Mouse (Mus musculus) limb, embryonic 10.5 days (tissue): ENCODE measurements around the gene Rfxank. TPM values are rescaled to one million over a fixed set of nuclear protein-coding genes. Genes with fewer than 3 reads are reported as not detected.

Experiments
- DNase-seq: peaks from one replicate; pipeline ENCODE4 v3.0.0-alpha.2; 2017; ENCODE audit warnings: low spot score
- H3K27ac ChIP-seq: fragments of 300-500 bp; sonication (generic); 2 replicates; pipeline ENCODE4 v1.5.1; 2016; ENCODE audit warnings: mild to moderate bottlenecking
- H3K27me3 ChIP-seq: fragments of 300-500 bp; sonication (generic); 2 replicates; pipeline ENCODE4 v1.6.1; 2016; ENCODE audit warnings: low read depth, mild to moderate bottlenecking; ENCODE audit not compliant: poor library complexity, severe bottlenecking
- H3K36me3 ChIP-seq: fragments of 300-500 bp; sonication (generic); 2 replicates; pipeline ENCODE4 v1.6.1; 2016; ENCODE audit warnings: mild to moderate bottlenecking, moderate library complexity
- H3K4me1 ChIP-seq: fragments of 300-500 bp; sonication (generic); 2 replicates; pipeline ENCODE4 v1.6.1; 2016
- H3K4me3 ChIP-seq: fragments of 300-500 bp; sonication (generic); 2 replicates; pipeline ENCODE4 v1.5.1; 2016; ENCODE audit warnings: mild to moderate bottlenecking, moderate library complexity
- H3K9me3 ChIP-seq: fragments of 300-500 bp; sonication (generic); replicated peaks from 2 replicates; pipeline ENCODE4 v1.6.1; 2016; ENCODE audit warnings: mild to moderate bottlenecking
- WGBS: fragments of 180-500 bp; shearing (Covaris S2); methylation state at CpG from one replicate; pipeline ENCODE4 v1.1.7; 2016; 5-methylcytosine and 5-hydroxymethylcytosine counted together
- polyA plus RNA-seq: library from polyadenylated mRNA; unstranded; fragments of >200 nt; fragmentation: Nextera tagmentation; extraction: Ambion mirVana; gene quantifications from 2 replicates; pipeline ENCODE4 v1.2.1, GENCODE M21; 2016

Gene Rfxank
- polyA plus RNA-seq, 1 experiment from 2014 or later, result 27.9 TPM

- Histone ChIP-seq H3K27me3 (no peaks in the 10 kb centered on the region), H3K36me3 (peaks cover 58% of the 10 kb centered on the region), H3K27ac (no peak overlapping the region), H3K4me3 (no peak overlapping the region), H3K4me1 (peaks cover 24% of the 10 kb centered on the region), H3K9me3 (no peaks in the 10 kb centered on the region)
- 84% methylated on average over 4 of the region's 4 CpGs for WGBS
- no peak for DNase-seq
These were observed 2.4 kb downstream of the Rfxank start for GRCm38 (mm10) chr8:70136591-70136990.

- Histone ChIP-seq H3K27ac (no peak overlapping the region), H3K4me1 (peaks cover 22% of the 10 kb centered on the region), H3K27me3 (no peaks in the 10 kb centered on the region), H3K36me3 (peaks cover 58% of the 10 kb centered on the region), H3K9me3 (no peaks in the 10 kb centered on the region), H3K4me3 (no peak overlapping the region)
- no peak for DNase-seq
- 95% methylated on average over 9 of the region's 9 CpGs for WGBS
These were observed 4.0 kb downstream of the Rfxank start for GRCm38 (mm10) chr8:70134931-70135330.

GRCm38 (mm10) chr8:70134086-70134485, 4.9 kb downstream of the Rfxank start:
- no peak overlapping the region for H3K4me3 ChIP-seq
- H3K9me3 ChIP-seq, result no peaks in the 10 kb centered on the region
- peaks cover 58% of the 10 kb centered on the region for H3K36me3 ChIP-seq
- WGBS, result 88% methylated on average over 5 of the region's 5 CpGs
- DNase-seq, result no peak
- H3K27me3 ChIP-seq, result no peaks in the 10 kb centered on the region
- peaks cover 26% of the 10 kb centered on the region for H3K4me1 ChIP-seq
- H3K27ac ChIP-seq, result no peak overlapping the region

- Histone ChIP-seq H3K36me3 (peaks cover 42% of the 10 kb centered on the region), H3K9me3 (no peaks in the 10 kb centered on the region), H3K4me1 (peaks cover 16% of the 10 kb centered on the region), H3K4me3 (peak within 1 kb of the TSS; percentile 79), H3K27ac (peak within 1 kb of the TSS; percentile 83), H3K27me3 (no peaks in the 10 kb centered on the region)
- 2% methylated on average over 37 of the region's 37 CpGs for WGBS
- peak; percentile 88 for DNase-seq
These were observed 7.6 kb downstream of the Rfxank start, which contains the start of gene Nr2c2ap for GRCm38 (mm10) chr8:70131166-70131883. TSS of gene Nr2c2ap (plus strand) at chr8:70131333.

GRCm38 (mm10) chr8:70130066-70130465, 8.9 kb downstream of the Rfxank start:
- no peak for DNase-seq
- Histone ChIP-seq H3K27me3 (0 out of 2 replicates have a peak, but pooled peaks cover under 1% of the 10 kb centered on the region), H3K4me3 (no peak overlapping the region), H3K36me3 (peaks cover 30% of the 10 kb centered on the region), H3K27ac (no peak overlapping the region), H3K9me3 (no peaks in the 10 kb centered on the region), H3K4me1 (peaks cover 16% of the 10 kb centered on the region)
- WGBS, result 76% methylated on average over 3 of the region's 3 CpGs

GRCm38 (mm10) chr8:70129309-70129952, 9.5 kb downstream of the Rfxank start:
- WGBS, result 69% methylated on average over 9 of the region's 9 CpGs
- peaks cover 23% of the 10 kb centered on the region for H3K36me3 ChIP-seq
- no peaks in the 10 kb centered on the region for H3K9me3 ChIP-seq
- H3K4me1 ChIP-seq, result peaks cover 16% of the 10 kb centered on the region
- peaks cover 5% of the 10 kb centered on the region; the same call in 1 of the 2 replicates for H3K27me3 ChIP-seq
- DNase-seq, result no peak
- H3K27ac ChIP-seq, result no peak overlapping the region
- H3K4me3 ChIP-seq, result no peak overlapping the region

GRCm38 (mm10) chr8:70128435-70128834, 10.5 kb downstream of the Rfxank start:
- WGBS, result 75% methylated on average over 3 of the region's 3 CpGs
- H3K27ac ChIP-seq, result no peak overlapping the region
- H3K9me3 ChIP-seq, result no peaks in the 10 kb centered on the region
- peaks cover 7% of the 10 kb centered on the region; the same call in 1 of the 2 replicates for H3K27me3 ChIP-seq
- peaks cover 16% of the 10 kb centered on the region for H3K4me1 ChIP-seq
- no peak overlapping the region for H3K4me3 ChIP-seq
- no peak for DNase-seq
- peaks cover 13% of the 10 kb centered on the region for H3K36me3 ChIP-seq

GRCm38 (mm10) chr8:70124992-70125391, 14.0 kb downstream of the Rfxank start:
- 66% methylated on average over 8 of the region's 8 CpGs for WGBS
- H3K9me3 ChIP-seq, result no peaks in the 10 kb centered on the region
- H3K36me3 ChIP-seq, result no peaks in the 10 kb centered on the region
- H3K4me1 ChIP-seq, result peaks cover 11% of the 10 kb centered on the region
- no peak for DNase-seq
- H3K27ac ChIP-seq, result no peak overlapping the region
- no peak overlapping the region for H3K4me3 ChIP-seq
- peaks cover 31% of the 10 kb centered on the region for H3K27me3 ChIP-seq

GRCm38 (mm10) chr8:70122863-70123262, 16.1 kb downstream of the Rfxank start:
- peaks cover 7% of the 10 kb centered on the region for H3K4me1 ChIP-seq
- WGBS, result 48% methylated on average over 2 of the region's 2 CpGs
- no peak for DNase-seq
- no peak overlapping the region for H3K4me3 ChIP-seq
- no peaks in the 10 kb centered on the region for H3K9me3 ChIP-seq
- H3K27ac ChIP-seq, result no peak overlapping the region
- peaks cover 52% of the 10 kb centered on the region for H3K27me3 ChIP-seq
- H3K36me3 ChIP-seq, result no peaks in the 10 kb centered on the region

- H3K27me3 ChIP-seq, result peaks cover 74% of the 10 kb centered on the region
- H3K27ac ChIP-seq, result no peak within 1 kb of the TSS
- peak; percentile 86 for DNase-seq
- 3% methylated on average over 19 of the region's 19 CpGs for WGBS
- peaks cover 7% of the 10 kb centered on the region for H3K4me1 ChIP-seq
- peak within 1 kb of the TSS; percentile 38 for H3K4me3 ChIP-seq
- H3K36me3 ChIP-seq, result no peaks in the 10 kb centered on the region
- no peaks in the 10 kb centered on the region for H3K9me3 ChIP-seq
These were observed 18.3 kb downstream of the Rfxank start, which contains the start of gene Ncan for GRCm38 (mm10) chr8:70120667-70121066. TSS of gene Ncan (minus strand) at chr8:70120873.

GRCm38 (mm10) chr8:70118726-70119700, 19.9 kb downstream of the Rfxank start:
- 14% methylated on average over 17 of the region's 17 CpGs for WGBS
- H3K27me3 ChIP-seq, result peaks cover 84% of the 10 kb centered on the region

GRCm38 (mm10) chr8:70117611-70118010, 21.3 kb downstream of the Rfxank start:
- WGBS, result 6% methylated on average over 9 of the region's 9 CpGs
- H3K4me3 ChIP-seq, result no peak overlapping the region
- H3K27me3 ChIP-seq, result peaks cover 95% of the 10 kb centered on the region
- H3K36me3 ChIP-seq, result no peaks in the 10 kb centered on the region
- peaks cover 9% of the 10 kb centered on the region for H3K4me1 ChIP-seq
- DNase-seq, result peak; percentile 66
- H3K9me3 ChIP-seq, result no peaks in the 10 kb centered on the region
- H3K27ac ChIP-seq, result no peak overlapping the region

More at GRCm38 (mm10) chr8:70118726-70119700, 19.9 kb downstream of the Rfxank start:
- Histone ChIP-seq H3K4me3 (no peak overlapping the region), H3K27ac (no peak overlapping the region), H3K4me1 (peaks cover 7% of the 10 kb centered on the region), H3K9me3 (no peaks in the 10 kb centered on the region), H3K36me3 (no peaks in the 10 kb centered on the region)
- DNase-seq, result no peak
